Mouse (Mus musculus): ENCODE data around the gene Nipa2.

- TF ChIP-seq POLR2A (IDR thresholded peaks at IDR 0.05; ENCODE audit: control insufficient read depth in 1 of 2, insufficient read depth in 1 of 2, low read depth in 1 of 2, low read length in 2 of 2, poor library complexity in 1 of 2): no peak
- TF ChIP-seq CTCF (IDR thresholded peaks at IDR 0.05 in 2 of 3, conservative IDR thresholded peaks at IDR 0.05 in 1 of 3; ENCODE audit: control insufficient read depth in 1 of 3, insufficient read depth in 1 of 3, low read depth in 2 of 3, low read length in 3 of 3, poor library complexity in 1 of 3, severe bottlenecking in 1 of 3): no peak
- TF ChIP-seq NELFE (IDR thresholded peaks at IDR 0.05; ENCODE audit: low read depth, low read length): no peak
- no peak for TF ChIP-seq CHD2 (IDR thresholded peaks at IDR 0.05; ENCODE audit: low read length)
- no peak for TF ChIP-seq ZMIZ1 (IDR thresholded peaks at IDR 0.05; ENCODE audit: low read depth, low read length)
- TF ChIP-seq POLR2AphosphoS2 (IDR thresholded peaks at IDR 0.05; ENCODE audit: low read length): no peak
- no peak for TF ChIP-seq MAX (IDR thresholded peaks at IDR 0.05; ENCODE audit: low read length)
These were observed 23.9 kb downstream of the Nipa2 start for GRCm38 (mm10) chr7:55938341-55938740.
